Mouse (Mus musculus): Measurements from ENCODE around the gene Atp6v0c.

Gene Atp6v0c

GRCm38 (mm10) chr17:24199741-24200140 lies 30.2 kb upstream of the Atp6v0c start:
- in situ Hi-C loops (cut with MboI; ENCODE audit: low sequenced_read_pairs) = no loop called here

- in situ Hi-C loops (cut with MboI; ENCODE audit: low sequenced_read_pairs) = no loop called here
These were observed 29.8 kb upstream of the Atp6v0c start for GRCm38 (mm10) chr17:24199252-24199651.

GRCm38 (mm10) chr17:24197032-24197824 lies 27.7 kb upstream of the Atp6v0c start:
- in situ Hi-C loops (cut with MboI; ENCODE audit: low sequenced_read_pairs) = no loop called here

GRCm38 (mm10) chr17:24195349-24195748 lies 25.8 kb upstream of the Atp6v0c start:
- in situ Hi-C loops (cut with MboI; ENCODE audit: low sequenced_read_pairs) = no loop called here

GRCm38 (mm10) chr17:24193769-24194168 lies 24.3 kb upstream of the Atp6v0c start:
- in situ Hi-C loops (cut with MboI; ENCODE audit: low sequenced_read_pairs) = no loop called here

GRCm38 (mm10) chr17:24193268-24193667 lies 23.8 kb upstream of the Atp6v0c start:
- in situ Hi-C loops (cut with MboI; ENCODE audit: low sequenced_read_pairs) = no loop called here

GRCm38 (mm10) chr17:24192848-24193247 lies 23.3 kb upstream of the Atp6v0c start:
- in situ Hi-C loops (cut with MboI; ENCODE audit: low sequenced_read_pairs) = no loop called here

- in situ Hi-C loops (cut with MboI; ENCODE audit: low sequenced_read_pairs) = no loop called here
These were observed 22.0 kb upstream of the Atp6v0c start for GRCm38 (mm10) chr17:24191481-24191880.

GRCm38 (mm10) chr17:24190934-24191333 lies 21.4 kb upstream of the Atp6v0c start:
- in situ Hi-C loops (cut with MboI; ENCODE audit: low sequenced_read_pairs) = no loop called here

GRCm38 (mm10) chr17:24174259-24174658 lies 4.8 kb upstream of the Atp6v0c start:
- in situ Hi-C loops (cut with MboI; ENCODE audit: low sequenced_read_pairs) = no loop called here

- in situ Hi-C loops (cut with MboI; ENCODE audit: low sequenced_read_pairs) = no loop called here
These were observed 3.9 kb upstream of the Atp6v0c start for GRCm38 (mm10) chr17:24173423-24173822.

- in situ Hi-C loops (cut with MboI; ENCODE audit: low sequenced_read_pairs) = no loop called here
These were observed 2.2 kb upstream of the Atp6v0c start for GRCm38 (mm10) chr17:24171738-24172137.

GRCm38 (mm10) chr17:24170729-24171128 lies 1.2 kb upstream of the Atp6v0c start:
- in situ Hi-C loops (cut with MboI; ENCODE audit: low sequenced_read_pairs) = no loop called here

GRCm38 (mm10) chr17:24170125-24170524 lies 623 bp upstream of the Atp6v0c start:
- in situ Hi-C loops (cut with MboI; ENCODE audit: low sequenced_read_pairs) = no loop called here

- in situ Hi-C loops (cut with MboI; ENCODE audit: low sequenced_read_pairs) = no loop called here
These were observed 768 bp downstream of the Atp6v0c start for GRCm38 (mm10) chr17:24168590-24169277.

GRCm38 (mm10) chr17:24167891-24168505 lies 1.5 kb downstream of the Atp6v0c start:
- in situ Hi-C loops (cut with MboI; ENCODE audit: low sequenced_read_pairs) = no loop called here

- in situ Hi-C loops (cut with MboI; ENCODE audit: low sequenced_read_pairs) = no loop called here
These were observed 2.4 kb downstream of the Atp6v0c start for GRCm38 (mm10) chr17:24167120-24167519.

- in situ Hi-C loops (cut with MboI; ENCODE audit: low sequenced_read_pairs) = no loop called here
These were observed 4.8 kb downstream of the Atp6v0c start for GRCm38 (mm10) chr17:24164566-24165259.

GRCm38 (mm10) chr17:24163176-24163962 lies 6.1 kb downstream of the Atp6v0c start, which contains the start of gene Amdhd2:
Gene Amdhd2, minus strand, starts transcription at chr17:24163766.
- in situ Hi-C loops (cut with MboI; ENCODE audit: low sequenced_read_pairs) = no loop called here

- in situ Hi-C loops (cut with MboI; ENCODE audit: low sequenced_read_pairs) = no loop called here
These were observed 6.8 kb downstream of the Atp6v0c start for GRCm38 (mm10) chr17:24162584-24163175.
